7 mouse cellular contexts compared by ENCODE assay signal in the genomic region with DNA sequence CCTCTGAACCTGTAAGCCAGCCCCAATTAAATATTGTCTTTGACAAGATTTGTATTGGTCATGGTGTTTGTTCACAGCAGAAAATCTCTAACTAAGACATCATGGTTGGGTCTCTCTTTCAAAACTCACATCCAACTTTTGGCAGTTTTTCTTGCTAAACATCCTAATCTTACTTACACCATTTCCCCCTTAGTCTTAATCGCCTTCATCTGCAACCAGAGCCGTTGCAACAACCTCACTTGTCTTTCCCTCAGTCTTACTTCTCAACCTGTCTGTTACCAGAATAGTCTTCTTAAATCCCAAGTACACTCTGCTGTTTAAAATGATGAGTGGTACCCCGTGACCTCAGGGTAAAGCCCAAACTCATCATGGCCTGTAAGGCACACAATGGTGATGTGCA. TPM values are rescaled to one million over a fixed set of nuclear protein-coding genes. Genes with fewer than 3 reads are reported as not detected.
A peak's percentile ranks its signal among the peaks of the same experiment; 100 is the strongest.
DNase-seq lines count a peak whose midpoint lies in the region; ATAC-seq lines count a peak whose summit lies in the region.
"Had no signal": no experiment of that assay in that cellular context is flagged by ENCODE, and none has a peak within 500 bp of the region (broad histone marks: within the 10 kb centered on the region; RNA-seq: fewer than 3 reads in every experiment).

No protein-coding gene starts in this region.

- ATAC-seq in granulocyte monocyte progenitor cell, adult 5-6 weeks (replicated peaks; ENCODE audit: poor library complexity, severe bottlenecking) = peak; percentile 12; the same call in 1 of the 2 replicates
- ATAC-seq in megakaryocyte, adult 5-6 weeks (ENCODE audit: poor library complexity, severe bottlenecking) = 0 out of 2 replicates have a peak, but pooled peaks have one; percentile 2
- ATAC-seq: forebrain, embryonic 14.5 days; forebrain, embryonic 16.5 days had no signal

- intact Hi-C loops in gastrocnemius, postnatal 14 days (cut with DNase I; ENCODE audit: low total_unique reads) = no loop called here

- peak; percentile 74 for DNase-seq in 416B (ENCODE audit: low read depth)
- no peak for DNase-seq in gastrocnemius, adult 8-10 months (ENCODE audit: low spot score in 2 of 2)
- no peak for DNase-seq in gastrocnemius, postnatal 14 days

RNA-seq across cellular contexts. Expression of gene Fcgr2b, which starts 19.7 kb away (rescaled TPM):
- 106 and 115 TPM in 2 replicates for total RNA-seq in granulocyte monocyte progenitor cell, adult 5-6 weeks (2014; fragmentation: Nextera tagmentation)
- 106 and 143 TPM in 2 replicates for total RNA-seq in granulocyte monocyte progenitor cell, adult 5-6 weeks (2017)
- total RNA-seq in megakaryocyte, adult 5-6 weeks (2015) = 226 and 271 TPM in 2 replicates
- 174 and 196 TPM in 2 replicates for total RNA-seq in megakaryocyte, adult 5-6 weeks (2017)
- 1 to 10 TPM in 3 of 4 experiments, under 1 TPM in 1; 0.94 to 2.2 (median 1.4) TPM for total RNA-seq in gastrocnemius, adult 8-10 months (2022)
- total RNA-seq in gastrocnemius, postnatal 14 days (2021) = 1 to 10 TPM; 3.0 to 3.4 TPM

RNA-seq across cellular contexts. Expression of gene Fcgr4, which starts 22.7 kb away (rescaled TPM):
- 0.58 and 2.9 TPM in 2 replicates for total RNA-seq in granulocyte monocyte progenitor cell, adult 5-6 weeks (2014; fragmentation: Nextera tagmentation)
- total RNA-seq in granulocyte monocyte progenitor cell, adult 5-6 weeks (2017) = 3.1 and 3.5 TPM in 2 replicates
- 34.6 and 34.8 TPM in 2 replicates for total RNA-seq in megakaryocyte, adult 5-6 weeks (2015)
- total RNA-seq in megakaryocyte, adult 5-6 weeks (2017) = 30.0 and 47.4 TPM in 2 replicates
- total RNA-seq in gastrocnemius, adult 8-10 months (2022) = not detected
- not detected for total RNA-seq in gastrocnemius, postnatal 14 days (2021)

Comparison
In these comparisons a context has a peak if more than half of its experiments do, and no peak if none do; other contexts are left out.
1. RNA of gene Fcgr2b, which starts 19.7 kb away (total RNA-seq): 174 to 271 TPM in megakaryocyte, adult 5-6 weeks and 106 to 143 TPM in granulocyte monocyte progenitor cell, adult 5-6 weeks; 3.0 to 3.4 TPM in gastrocnemius, postnatal 14 days and 0.94 to 2.2 TPM in gastrocnemius, adult 8-10 months; every median in the first group is over 10 times any median in the second.
2. RNA of gene Fcgr4, which starts 22.7 kb away (total RNA-seq): 30.0 to 47.4 TPM in megakaryocyte, adult 5-6 weeks; 0.58 to 3.5 TPM in granulocyte monocyte progenitor cell, adult 5-6 weeks, not detected in gastrocnemius, adult 8-10 months and not detected in gastrocnemius, postnatal 14 days; every median in the first group is over 4 times any median in the second.